ENCODE assay signal across 11 mouse cellular contexts in the genomic region with DNA sequence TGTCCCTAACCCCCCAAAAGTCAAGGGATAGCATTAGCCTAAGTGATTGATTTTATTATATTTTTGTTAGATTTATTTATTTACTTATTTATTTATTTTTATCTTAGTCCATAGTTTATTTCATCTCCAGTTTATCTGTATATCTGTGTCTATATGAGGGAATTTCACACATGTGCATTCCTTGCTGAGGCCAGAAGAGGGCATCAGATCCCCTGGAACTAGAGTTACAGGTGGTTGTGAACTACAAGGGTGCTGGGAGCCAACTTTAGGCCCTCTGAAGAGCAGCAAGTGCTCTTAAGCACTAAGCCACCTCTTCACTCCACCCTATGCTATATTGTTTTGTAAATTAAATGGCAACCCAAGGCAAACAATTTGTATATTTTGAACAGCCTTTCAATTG. TPM values are rescaled to one million over a fixed set of nuclear protein-coding genes. Genes with fewer than 3 reads are reported as not detected.
DNase-seq lines count a peak whose midpoint lies in the region; ATAC-seq and TF ChIP-seq lines count a peak whose summit lies in the region.
"Had no signal": no experiment of that assay in that cellular context is flagged by ENCODE, and none has a peak within 500 bp of the region (broad histone marks: within the 10 kb centered on the region; RNA-seq: fewer than 3 reads in every experiment).

No protein-coding gene starts in this region.

- TF ChIP-seq EP300 in lung, postnatal 0 days (IDR thresholded peaks at IDR 0.05), result no peak
- TF ChIP-seq EP300 in liver, postnatal 0 days (IDR thresholded peaks at IDR 0.05; ENCODE audit: low read depth), result no peak

- ATAC-seq in forebrain, postnatal 0 days, result no peak
- no peak for ATAC-seq in lung, postnatal 0 days
- no peak for ATAC-seq in liver, postnatal 0 days
- ATAC-seq: midbrain, embryonic 13.5 days had no signal

- H3K36me3 ChIP-seq in forebrain, postnatal 0 days (ENCODE audit: insufficient read depth), result no peaks in the 10 kb centered on the region
- H3K36me3 ChIP-seq in forebrain, embryonic 10.5 days (replicated peaks), result no peaks in the 10 kb centered on the region
- H3K36me3 ChIP-seq in lung, postnatal 0 days (ENCODE audit: insufficient read depth, low read length), result no peaks in the 10 kb centered on the region
- H3K36me3 ChIP-seq in liver, postnatal 0 days (replicated peaks; ENCODE audit: insufficient read depth, low read length), result 0 out of 2 replicates have a peak, but pooled peaks cover 2% of the 10 kb centered on the region
- H3K36me3 ChIP-seq: midbrain, embryonic 13.5 days; neural tube, embryonic 12.5 days had no signal

- DNase-seq in forebrain, postnatal 0 days, result no peak
- no peak for DNase-seq in forebrain, embryonic 10.5 days (ENCODE audit: extremely low spot score, low spot score)
- no peak for DNase-seq in lung, postnatal 0 days (ENCODE audit: low spot score)
- DNase-seq in lung, postnatal 36 days, result no peak
- DNase-seq in R1 (ENCODE audit: low read depth, low spot score), result peak; percentile 44
- DNase-seq in liver, postnatal 0 days, result no peak
- no peak for DNase-seq in yolk sac, embryonic 10.5 days (ENCODE audit: low spot score)
- DNase-seq in embryo, embryonic 11 days, result no peak
- DNase-seq: gastrocnemius, postnatal 25 days had no signal

- H3K9me3 ChIP-seq in forebrain, postnatal 0 days (ENCODE audit: low read length), result no peaks in the 10 kb centered on the region
- H3K9me3 ChIP-seq in forebrain, embryonic 10.5 days, result no peaks in the 10 kb centered on the region
- no peaks in the 10 kb centered on the region for H3K9me3 ChIP-seq in lung, postnatal 0 days (ENCODE audit: low read length)
- H3K9me3 ChIP-seq in liver, postnatal 0 days (ENCODE audit: low read length), result peaks cover 3% of the 10 kb centered on the region; the same call in 1 of the 2 replicates
- H3K9me3 ChIP-seq: midbrain, embryonic 13.5 days had no signal

- TF ChIP-seq CTCF in forebrain, postnatal 0 days (IDR thresholded peaks at IDR 0.05; ENCODE audit: low read depth), result peak; percentile 58
- TF ChIP-seq CTCF in lung, postnatal 0 days (IDR thresholded peaks at IDR 0.05), result peak; percentile 60
- peak; percentile 65 for TF ChIP-seq CTCF in liver, postnatal 0 days (IDR thresholded peaks at IDR 0.05; ENCODE audit: low read depth)

- no peak overlapping the region for H3K4me2 ChIP-seq in forebrain, postnatal 0 days (ENCODE audit: low read depth)
- no peak overlapping the region for H3K4me2 ChIP-seq in lung, postnatal 0 days (replicated peaks; ENCODE audit: low read depth, low read length)
- H3K4me2 ChIP-seq in liver, postnatal 0 days (ENCODE audit: low read depth, low read length), result no peak overlapping the region
- H3K4me2 ChIP-seq: midbrain, embryonic 13.5 days; neural tube, embryonic 12.5 days had no signal

- no peak overlapping the region for H3K4me3 ChIP-seq in forebrain, postnatal 0 days (ENCODE audit: low read depth, low read length)
- no peak overlapping the region for H3K4me3 ChIP-seq in forebrain, embryonic 10.5 days
- H3K4me3 ChIP-seq in lung, postnatal 0 days (ENCODE audit: low read depth, low read length), result no peak overlapping the region
- no peak overlapping the region for H3K4me3 ChIP-seq in liver, postnatal 0 days (ENCODE audit: low read depth, low read length)
- H3K4me3 ChIP-seq: midbrain, embryonic 13.5 days; neural tube, embryonic 12.5 days had no signal

- no peaks in the 10 kb centered on the region for H3K4me1 ChIP-seq in forebrain, postnatal 0 days (ENCODE audit: insufficient read depth)
- peaks cover 6% of the 10 kb centered on the region; the same call in 1 of the 2 replicates for H3K4me1 ChIP-seq in forebrain, embryonic 10.5 days
- no peaks in the 10 kb centered on the region for H3K4me1 ChIP-seq in lung, postnatal 0 days (ENCODE audit: insufficient read depth, low read depth, low read length)
- peaks cover 22% of the 10 kb centered on the region for H3K4me1 ChIP-seq in liver, postnatal 0 days (ENCODE audit: insufficient read depth)
- H3K4me1 ChIP-seq: midbrain, embryonic 13.5 days; neural tube, embryonic 12.5 days had no signal

- H3K9ac ChIP-seq in forebrain, postnatal 0 days, result no peak overlapping the region
- H3K9ac ChIP-seq in lung, postnatal 0 days (replicated peaks; ENCODE audit: low read depth), result no peak overlapping the region
- H3K9ac ChIP-seq in liver, postnatal 0 days (replicated peaks), result no peak overlapping the region
- H3K9ac ChIP-seq: midbrain, embryonic 13.5 days; neural tube, embryonic 12.5 days had no signal

- no peak overlapping the region for H3K27ac ChIP-seq in forebrain, postnatal 0 days (ENCODE audit: low read depth, low read length)
- no peak overlapping the region for H3K27ac ChIP-seq in forebrain, embryonic 10.5 days
- H3K27ac ChIP-seq in lung, postnatal 0 days (ENCODE audit: low read length), result no peak overlapping the region
- H3K27ac ChIP-seq in liver, postnatal 0 days (ENCODE audit: low read depth), result no peak overlapping the region
- H3K27ac ChIP-seq: midbrain, embryonic 13.5 days; neural tube, embryonic 12.5 days had no signal

- H3K27me3 ChIP-seq in forebrain, postnatal 0 days (ENCODE audit: insufficient read depth, low read length), result no peaks in the 10 kb centered on the region
- H3K27me3 ChIP-seq in forebrain, embryonic 10.5 days (ENCODE audit: poor library complexity, severe bottlenecking), result no peaks in the 10 kb centered on the region
- no peaks in the 10 kb centered on the region for H3K27me3 ChIP-seq in lung, postnatal 0 days (replicated peaks; ENCODE audit: insufficient read depth, low read length)
- H3K27me3 ChIP-seq in liver, postnatal 0 days (ENCODE audit: insufficient read depth, low read length), result no peaks in the 10 kb centered on the region
- H3K27me3 ChIP-seq: midbrain, embryonic 13.5 days; neural tube, embryonic 12.5 days had no signal

RNA-seq across cellular contexts. Expression of gene Adam10, which starts 10.7 kb away (rescaled TPM):
- total RNA-seq in forebrain, postnatal 0 days (2014; rRNA removed), result 19.1 and 21.8 TPM in 2 replicates
- 38.1 and 47.1 TPM in 2 replicates for polyA plus RNA-seq in forebrain, postnatal 0 days (2015; fragmentation: Nextera tagmentation; extraction: Ambion mirVana)
- 60.6 and 63.5 TPM in 2 replicates for polyA plus RNA-seq in forebrain, embryonic 10.5 days (2016; fragmentation: Nextera tagmentation; extraction: Ambion mirVana)
- 64.6 and 75.6 TPM in 2 replicates for polyA plus RNA-seq in lung, postnatal 0 days (2015; fragmentation: Nextera tagmentation; extraction: Ambion mirVana)
- 30.3 and 36.7 TPM in 2 replicates for polyA plus RNA-seq in liver, postnatal 0 days (2015; fragmentation: Nextera tagmentation; extraction: Ambion mirVana)

RNA-seq across cellular contexts. Expression of gene Mindy2, which starts 11.1 kb away (rescaled TPM):
- 33.9 and 37.3 TPM in 2 replicates for total RNA-seq in forebrain, postnatal 0 days (2014; rRNA removed)
- polyA plus RNA-seq in forebrain, postnatal 0 days (2015; fragmentation: Nextera tagmentation; extraction: Ambion mirVana), result 8.5 and 16.5 TPM in 2 replicates
- 3.7 and 4.2 TPM in 2 replicates for polyA plus RNA-seq in forebrain, embryonic 10.5 days (2016; fragmentation: Nextera tagmentation; extraction: Ambion mirVana)
- polyA plus RNA-seq in lung, postnatal 0 days (2015; fragmentation: Nextera tagmentation; extraction: Ambion mirVana), result 18.9 and 23.7 TPM in 2 replicates
- 8.2 and 9.0 TPM in 2 replicates for polyA plus RNA-seq in liver, postnatal 0 days (2015; fragmentation: Nextera tagmentation; extraction: Ambion mirVana)

RNA-seq across cellular contexts. Expression of gene Gm10642, which starts 12.0 kb away (rescaled TPM):
- 1.4 TPM in 2 replicates for total RNA-seq in forebrain, postnatal 0 days (2014; rRNA removed)
- polyA plus RNA-seq in forebrain, postnatal 0 days (2015; fragmentation: Nextera tagmentation; extraction: Ambion mirVana), result 1.4 and 1.5 TPM in 2 replicates
- 0.30 TPM in 1 of 2 replicates, not detected in the other for polyA plus RNA-seq in forebrain, embryonic 10.5 days (2016; fragmentation: Nextera tagmentation; extraction: Ambion mirVana)
- polyA plus RNA-seq in lung, postnatal 0 days (2015; fragmentation: Nextera tagmentation; extraction: Ambion mirVana), result 1.7 and 1.8 TPM in 2 replicates
- polyA plus RNA-seq in liver, postnatal 0 days (2015; fragmentation: Nextera tagmentation; extraction: Ambion mirVana), result 2.6 and 3.0 TPM in 2 replicates
